Mouse (Mus musculus): ENCODE results near the gene Fam181a.

Gene Fam181a

DNA sequence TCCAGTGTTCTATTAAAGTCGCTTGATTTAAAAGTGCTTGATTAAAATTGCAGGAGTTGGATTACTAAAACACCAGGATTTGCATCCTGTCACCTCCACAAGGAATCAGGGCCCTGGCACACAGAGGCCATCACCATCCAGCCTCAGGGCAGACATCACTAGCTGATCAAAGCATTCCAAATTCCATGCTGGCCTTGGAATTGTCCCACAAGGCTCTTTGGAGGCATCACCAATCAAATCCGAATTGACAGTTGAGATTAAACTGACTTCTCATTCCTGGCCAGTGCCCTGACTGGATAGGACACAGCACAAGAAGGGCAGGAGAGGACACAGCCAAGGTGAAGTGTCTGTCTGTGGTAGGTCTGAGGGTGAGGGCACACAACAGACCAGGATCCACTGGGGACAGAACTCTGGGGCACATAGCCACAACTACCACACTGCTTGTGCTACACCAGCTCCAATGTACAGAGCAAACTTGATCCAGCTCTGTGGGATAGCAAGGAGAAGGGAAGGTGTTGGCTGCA lies at the start of gene Fam181a:
TSS of gene Fam181a (plus strand) at position 232 of the 524 bp plus-strand sequence.
- no peak for DNase-seq

- peak; percentile 38 for DNase-seq
Measured at GRCm38 (mm10) chr12:103262017-103262865, 48.5 kb upstream of the Fam181a start.

DNA sequence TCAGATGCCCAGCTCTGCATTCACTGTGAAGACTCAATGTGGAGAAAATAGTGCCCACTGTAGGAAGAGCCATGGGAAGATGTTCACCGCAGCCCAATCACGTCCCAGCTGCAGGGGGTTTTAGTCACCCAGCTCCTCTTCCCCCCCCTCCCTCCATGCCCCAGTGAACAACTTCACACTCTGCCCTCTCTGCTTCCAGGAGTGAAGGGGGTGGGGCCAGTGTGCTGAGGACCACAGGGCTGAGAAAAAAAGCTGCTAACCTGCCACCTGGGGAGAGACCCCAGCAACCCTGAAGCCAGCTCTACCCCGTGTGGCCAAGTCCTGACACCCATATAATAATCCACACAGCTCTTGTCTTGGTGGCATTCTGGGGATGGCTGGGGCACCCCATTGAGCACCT lies 44.2 kb upstream of the Fam181a start:
- DNase-seq, result no peak

- no peak for DNase-seq
Measured at GRCm38 (mm10) chr12:103272176-103272575, 38.6 kb upstream of the Fam181a start.

DNA sequence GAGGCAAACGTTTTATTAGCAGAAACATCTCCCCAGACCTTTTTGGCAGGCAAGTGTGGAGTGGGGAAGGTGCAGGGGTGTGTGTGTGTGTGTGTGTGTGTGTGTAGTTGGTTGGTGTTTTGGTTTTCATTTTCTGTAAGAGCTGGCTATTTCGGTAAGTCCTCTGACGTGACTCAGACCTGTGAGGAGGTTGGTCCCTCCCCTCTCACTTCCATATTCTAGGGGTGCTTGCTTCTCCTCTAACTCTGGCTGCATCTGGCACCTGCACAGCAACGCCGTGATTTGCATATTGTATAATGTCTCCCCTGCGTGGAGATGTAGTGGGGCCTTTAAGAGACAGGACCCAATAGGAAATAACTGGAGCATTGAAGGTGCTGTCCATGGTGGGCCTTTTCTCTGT lies 37.7 kb upstream of the Fam181a start:
- no peak for DNase-seq

DNA sequence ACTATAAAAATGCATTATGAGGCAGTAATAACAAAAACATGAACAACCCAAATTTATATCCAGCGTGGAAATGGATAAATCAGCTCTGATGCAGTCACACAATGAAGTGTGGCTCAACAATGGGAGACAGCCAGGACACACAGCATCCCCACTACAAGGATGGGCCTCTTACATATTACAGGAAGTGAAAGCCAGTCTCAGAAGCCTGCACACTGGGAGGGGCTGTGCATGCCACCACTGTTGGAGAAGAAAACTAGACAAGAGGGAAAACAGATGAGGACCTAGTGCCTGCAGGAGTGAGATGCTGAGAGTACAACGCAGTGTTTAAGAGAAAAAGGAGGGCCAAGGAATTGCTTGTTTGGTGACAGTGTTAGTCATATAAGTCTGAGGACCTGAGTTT lies 37.0 kb upstream of the Fam181a start:
- DNase-seq, result no peak

DNA sequence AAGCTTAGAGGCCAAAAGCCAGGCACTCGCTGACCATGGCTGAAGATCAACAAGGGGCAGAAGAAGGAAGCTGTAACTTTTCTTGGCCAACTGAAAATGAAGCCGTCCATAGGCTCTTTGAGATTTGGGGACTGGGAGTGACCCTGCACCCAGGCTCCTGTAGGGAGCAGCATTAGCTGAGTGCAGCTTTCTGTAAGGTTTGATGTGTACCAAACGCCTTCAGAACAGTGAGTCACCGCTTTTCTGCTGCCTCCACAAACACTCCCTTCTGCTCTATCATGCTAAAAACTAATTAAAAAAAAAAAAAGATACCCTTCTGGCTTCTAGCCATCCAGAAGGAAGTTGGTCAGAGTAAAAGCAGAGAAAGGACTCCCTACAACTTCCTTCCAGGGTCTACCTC lies 34.4 kb upstream of the Fam181a start:
- no peak for DNase-seq

DNA sequence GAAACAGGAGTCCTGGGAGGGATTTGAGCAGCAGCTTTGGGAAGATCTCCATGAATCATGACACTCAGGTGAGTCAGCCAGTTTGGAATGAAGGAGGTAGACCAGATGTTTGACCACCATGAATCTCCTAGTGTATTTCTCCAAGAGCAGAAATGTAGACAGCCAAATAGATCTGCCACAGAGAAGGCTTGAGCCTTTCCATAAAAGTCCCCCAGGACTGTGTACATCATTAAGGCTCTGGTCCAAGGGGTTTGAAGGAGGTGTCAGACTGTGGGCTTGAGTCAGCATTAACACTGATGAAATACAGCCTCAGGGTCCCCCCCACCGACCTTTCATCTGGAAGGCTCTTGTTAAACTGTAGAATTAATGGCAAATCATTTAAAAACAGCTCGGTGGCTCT lies 29.3 kb upstream of the Fam181a start:
- no peak for DNase-seq

DNA sequence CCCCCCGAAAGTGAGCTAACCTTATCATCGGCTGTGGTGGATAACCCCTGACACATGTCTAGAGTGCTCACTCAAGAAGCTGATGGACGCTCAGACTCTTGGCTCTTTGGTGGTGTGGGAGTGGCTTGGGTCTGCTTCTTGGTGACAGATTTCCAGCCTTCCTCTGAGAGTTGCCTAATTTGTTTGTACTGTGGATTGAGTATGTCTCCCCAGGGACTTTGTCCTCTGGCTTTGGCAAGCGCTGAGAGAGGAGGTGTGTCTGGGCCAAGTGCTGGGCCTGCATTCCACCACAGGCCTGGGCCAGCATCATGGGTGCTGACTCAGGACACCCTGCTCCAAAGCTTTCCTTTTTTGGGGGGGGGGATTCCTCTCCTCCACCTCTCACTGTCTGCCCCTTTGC lies 28.9 kb upstream of the Fam181a start:
- DNase-seq, result peak; percentile 86

- DNase-seq, result no peak
Measured at GRCm38 (mm10) chr12:103282936-103283335, 27.8 kb upstream of the Fam181a start.

DNA sequence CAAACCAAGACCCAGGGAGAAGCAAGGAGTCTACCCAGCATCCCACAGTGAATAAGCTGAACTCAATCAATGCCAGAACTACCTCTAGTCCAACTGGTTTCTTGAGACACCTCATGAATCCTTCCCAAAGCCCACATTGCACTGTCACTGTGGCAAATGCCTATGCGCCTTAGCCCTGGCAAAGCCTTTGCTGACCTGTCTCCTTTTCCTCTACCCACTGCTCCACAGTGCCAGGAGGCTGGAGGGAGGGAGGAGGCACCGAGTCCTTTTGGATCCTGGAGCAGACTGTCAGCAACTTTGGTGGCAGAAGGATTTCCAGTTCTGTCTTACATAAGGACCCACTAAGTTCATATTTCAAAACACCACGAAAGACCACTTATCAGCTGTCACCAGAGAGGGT lies 27.4 kb upstream of the Fam181a start:
- DNase-seq, result peak; percentile 10

- DNase-seq, result no peak
Measured at GRCm38 (mm10) chr12:103287276-103287675, 23.5 kb upstream of the Fam181a start.

DNA sequence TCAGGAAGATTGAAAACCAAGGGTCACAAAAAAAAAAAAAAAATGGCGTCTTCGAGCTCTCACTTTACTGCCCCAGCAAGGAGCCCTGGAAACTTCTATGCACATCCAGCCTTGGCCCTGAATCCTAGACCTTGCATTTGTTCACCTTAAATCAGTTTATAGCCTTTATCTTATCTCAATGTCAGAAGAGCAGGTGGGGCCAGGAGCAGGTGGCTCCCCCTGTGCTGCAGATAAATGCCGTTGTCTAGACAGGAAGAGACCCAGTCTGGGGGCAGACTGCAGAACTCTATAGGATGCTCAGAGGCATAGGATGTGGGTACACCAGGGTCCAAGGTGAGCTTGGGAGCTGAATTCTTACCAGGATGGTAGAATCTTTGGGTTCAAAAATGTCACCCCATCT lies 18.4 kb upstream of the Fam181a start:
- DNase-seq, result no peak

DNA sequence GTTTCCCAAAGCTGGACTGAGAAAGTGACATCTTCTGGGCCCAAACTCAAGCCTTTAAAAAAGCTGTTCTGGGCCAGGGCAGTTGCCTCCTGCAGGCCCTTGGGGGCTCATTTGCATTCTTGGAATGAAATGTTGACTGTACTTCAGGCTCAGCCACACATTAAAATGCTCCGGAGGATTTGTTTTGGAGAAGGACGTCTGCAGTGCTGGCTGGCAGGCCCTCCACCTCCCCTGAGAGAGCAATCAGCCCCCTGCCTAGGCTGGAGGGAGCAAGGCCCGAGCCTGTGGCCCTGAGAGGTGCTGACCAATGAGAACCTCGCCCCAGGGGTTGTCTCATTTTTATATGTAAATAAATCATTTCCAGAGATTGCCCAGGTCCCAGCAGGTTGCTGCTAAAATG lies 14.5 kb upstream of the Fam181a start:
- no peak for DNase-seq

DNA sequence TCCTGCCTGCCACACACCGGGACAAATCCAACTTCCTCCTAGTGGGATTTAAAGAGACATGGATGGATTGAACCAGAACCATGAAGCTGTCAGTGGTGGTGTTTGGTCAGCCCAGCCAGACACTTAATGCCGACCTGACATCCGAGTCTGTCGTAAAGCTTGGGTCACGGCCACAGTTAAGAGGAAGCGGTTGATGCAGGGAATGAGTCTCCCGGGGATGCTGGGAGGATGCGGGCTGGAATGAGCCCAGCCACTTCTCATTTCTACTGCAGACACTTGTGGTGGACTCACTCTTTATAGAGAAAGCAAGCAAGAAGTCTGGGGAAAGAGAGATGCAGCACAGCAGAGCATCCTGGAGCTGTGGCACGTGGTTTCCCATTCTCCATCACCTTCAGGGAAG lies 10.3 kb upstream of the Fam181a start:
- DNase-seq, result peak; percentile 73

DNA sequence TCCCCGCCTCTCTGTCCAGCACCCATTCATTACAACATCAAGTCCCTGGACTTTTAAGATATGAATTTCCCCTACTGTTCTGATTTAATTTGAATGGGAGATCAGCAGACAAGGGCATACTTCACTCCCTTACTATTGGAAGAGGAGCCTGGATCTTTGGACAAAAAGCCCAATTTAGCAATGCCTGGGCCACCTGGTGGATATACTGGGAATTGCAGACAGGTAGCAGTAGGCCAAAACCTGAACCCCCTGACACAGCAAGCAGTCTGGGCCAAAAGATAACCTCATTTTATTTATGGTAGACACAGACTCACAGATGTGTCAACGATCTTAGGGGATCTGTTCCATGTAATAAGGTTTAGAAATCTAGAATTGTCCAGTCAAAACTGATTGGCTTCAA lies 9.1 kb upstream of the Fam181a start:
- peak; percentile 59 for DNase-seq

DNA sequence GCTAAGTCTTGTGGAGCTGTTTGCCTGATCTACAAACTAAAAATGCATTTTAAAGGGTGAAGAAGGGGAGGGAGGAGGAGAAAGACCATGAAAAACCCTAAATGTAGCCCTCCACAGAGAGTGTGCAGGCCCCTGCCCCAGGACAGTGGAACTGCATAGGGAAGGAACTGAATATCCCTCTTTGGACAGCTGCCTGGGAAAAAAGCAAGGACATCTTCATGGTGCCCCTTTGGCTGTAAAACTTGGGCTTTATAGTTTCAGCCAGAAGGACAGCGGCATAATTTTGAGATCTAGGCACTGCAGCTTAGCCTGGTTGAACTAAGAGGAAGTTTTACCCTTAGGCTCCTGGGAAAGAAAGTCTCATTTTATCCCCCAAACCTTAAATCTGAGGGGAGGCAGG lies 7.8 kb upstream of the Fam181a start:
- no peak for DNase-seq

DNA sequence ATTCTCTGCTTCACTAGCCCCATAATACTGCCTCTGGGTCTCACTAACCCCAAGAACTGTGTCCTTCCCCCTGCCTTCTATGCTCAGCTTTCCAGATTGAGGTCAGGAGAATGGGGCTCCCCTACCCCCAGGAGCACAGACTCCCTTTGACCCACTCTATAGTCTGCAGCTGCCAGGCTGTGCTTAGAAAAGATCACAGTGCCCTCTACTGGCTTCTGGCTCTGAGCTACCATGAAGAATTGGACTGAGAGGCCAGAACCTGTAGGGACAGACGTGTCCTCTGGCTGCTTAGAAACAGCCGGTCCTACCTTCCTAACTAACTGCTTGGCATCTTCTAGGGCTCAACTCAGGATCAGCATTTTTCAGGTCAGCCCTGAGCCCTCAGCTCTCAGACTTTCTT lies 4.6 kb upstream of the Fam181a start:
- no peak for DNase-seq

DNA sequence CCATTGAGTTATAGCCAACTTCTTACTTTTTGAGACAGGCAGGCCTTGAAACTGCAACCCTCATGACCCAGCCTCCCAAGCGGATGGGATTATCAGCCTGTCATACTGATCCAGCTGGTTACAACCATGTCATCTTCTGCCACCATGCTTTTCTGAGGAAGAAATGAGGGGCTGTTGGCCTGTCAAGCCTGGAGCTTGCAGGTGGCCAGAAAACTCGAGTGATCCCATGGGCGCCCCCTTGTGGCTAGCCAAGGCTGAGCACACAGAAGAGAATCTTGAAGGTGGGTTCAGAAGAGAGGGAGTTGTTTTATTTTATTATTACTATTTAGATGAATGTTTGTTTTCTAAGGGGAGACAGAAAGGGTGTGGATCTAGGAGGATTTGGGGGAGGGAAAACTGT lies 4.1 kb upstream of the Fam181a start:
- peak; percentile 37 for DNase-seq

DNA sequence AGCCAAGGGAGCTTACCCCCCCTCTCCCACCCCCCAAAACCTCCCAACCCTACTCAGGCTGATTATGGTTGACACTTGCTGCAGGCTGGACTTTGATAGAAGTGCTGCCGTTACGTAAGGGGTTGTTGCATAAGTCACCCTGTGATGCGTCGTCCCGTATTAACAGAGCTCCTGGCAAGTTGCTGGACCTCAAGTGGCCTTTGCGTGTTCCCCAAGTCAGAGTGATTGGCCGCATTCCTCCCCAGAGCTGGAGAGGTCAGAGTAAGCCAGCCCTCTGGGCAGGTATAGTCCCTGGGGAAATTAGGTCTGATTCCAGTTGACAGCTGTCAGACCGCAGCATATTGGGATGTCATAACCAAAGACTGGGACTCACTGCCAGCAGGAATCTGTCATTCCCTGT lies 1.1 kb downstream of the Fam181a start:
- DNase-seq, result peak; percentile 70

- DNase-seq, result no peak
Measured at GRCm38 (mm10) chr12:103313274-103313673, 2.5 kb downstream of the Fam181a start.

GRCm38 (mm10) chr12:103313871-103314639 lies 3.3 kb downstream of the Fam181a start:
- no peak for DNase-seq

DNA sequence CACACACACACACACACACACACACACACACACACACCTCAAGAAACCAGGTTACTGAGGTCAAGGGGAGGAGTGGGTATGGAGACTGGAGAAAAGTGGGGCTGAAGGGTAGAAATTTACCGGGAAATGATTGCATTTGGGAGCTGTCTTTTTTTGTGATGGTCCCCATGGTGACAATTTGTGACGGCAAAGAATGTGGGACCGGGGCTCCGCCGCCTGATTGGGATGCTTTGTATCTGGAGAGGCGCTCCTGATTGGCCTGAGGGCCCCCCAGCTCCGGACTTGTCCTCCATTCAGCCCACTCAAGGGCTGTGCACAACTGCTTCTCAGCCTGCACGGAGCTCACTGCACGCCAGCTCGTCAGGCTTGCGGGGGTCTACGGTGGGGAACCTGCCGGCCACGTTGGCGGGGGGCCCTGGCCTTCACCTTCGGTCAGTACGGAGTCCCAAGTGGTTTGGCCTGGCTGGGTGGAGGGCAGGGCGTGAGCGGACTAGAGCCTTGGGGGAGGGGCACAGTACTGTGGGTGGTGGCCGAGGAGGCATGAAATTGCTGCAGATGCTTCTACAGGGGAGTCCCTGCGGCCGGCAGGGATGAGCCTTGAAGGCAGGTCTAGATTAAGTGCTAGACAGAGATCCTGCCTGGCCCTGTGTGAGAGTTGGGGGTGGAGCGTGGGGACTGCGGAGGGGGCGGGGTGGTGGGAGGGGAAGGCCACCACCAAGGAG lies 4.0 kb downstream of the Fam181a start:
- no peak for DNase-seq

All from kidney, postnatal 14 days (tissue).